Mouse (Mus musculus) embryo, embryonic 9.5 days (tissue): ENCODE measurements at regions not wholly inside any gene's neighbourhood (a gene's known extent, or its start where the extent isn't known, plus 50 kb on each side); places are given as distances from the start of the nearest gene placed in this dataset.

Source experiments
- DNase-seq: peaks from one replicate; pipeline ENCODE4 v3.0.0-alpha.2; 2017; ENCODE audit errors: extremely low spot score

DNA sequence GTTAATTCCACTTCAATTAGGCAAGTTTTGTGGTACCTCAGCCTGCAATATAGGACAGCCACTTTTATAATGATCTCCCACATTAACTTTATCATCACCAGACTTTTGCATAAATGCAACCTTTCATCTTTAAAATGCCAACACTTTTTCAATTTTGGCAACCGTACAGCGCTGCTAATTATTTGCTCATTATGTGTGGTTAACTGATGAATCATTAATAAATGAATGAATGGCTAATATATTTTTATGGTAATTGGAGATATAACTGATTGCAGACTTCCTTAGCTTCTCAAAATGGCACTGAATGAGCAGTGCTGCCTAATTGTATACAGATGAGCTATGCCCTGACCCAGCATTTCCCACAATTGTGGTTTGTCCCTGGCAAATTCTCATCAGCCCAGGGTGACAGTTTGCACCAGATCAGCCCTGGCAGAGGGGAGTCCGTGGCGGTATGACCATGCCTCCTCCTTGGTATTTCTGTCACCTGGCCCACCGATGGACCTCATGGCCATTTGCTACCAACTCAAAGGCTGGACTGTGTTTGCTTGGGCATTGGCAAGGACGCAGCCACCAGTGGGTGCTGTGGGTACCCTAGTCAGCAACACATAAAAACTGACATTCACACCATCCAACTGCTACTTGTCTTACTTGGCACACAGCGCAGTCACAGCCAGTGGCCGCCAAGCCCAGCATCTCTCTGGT, 173.7 kb upstream of the Lmo4 start:
- no peak for DNase-seq

- peak; percentile 58 for DNase-seq
Observed at GRCm38 (mm10) chr3:144377626-144378523, 172.9 kb upstream of the Lmo4 start.

GRCm38 (mm10) chr3:144376463-144377402, 171.7 kb upstream of the Lmo4 start:
- DNase-seq = no peak

GRCm38 (mm10) chr3:144375725-144376412, 170.8 kb upstream of the Lmo4 start:
- DNase-seq = no peak

- DNase-seq = no peak
Observed at GRCm38 (mm10) chr3:144368300-144368699, 163.3 kb upstream of the Lmo4 start.

DNA sequence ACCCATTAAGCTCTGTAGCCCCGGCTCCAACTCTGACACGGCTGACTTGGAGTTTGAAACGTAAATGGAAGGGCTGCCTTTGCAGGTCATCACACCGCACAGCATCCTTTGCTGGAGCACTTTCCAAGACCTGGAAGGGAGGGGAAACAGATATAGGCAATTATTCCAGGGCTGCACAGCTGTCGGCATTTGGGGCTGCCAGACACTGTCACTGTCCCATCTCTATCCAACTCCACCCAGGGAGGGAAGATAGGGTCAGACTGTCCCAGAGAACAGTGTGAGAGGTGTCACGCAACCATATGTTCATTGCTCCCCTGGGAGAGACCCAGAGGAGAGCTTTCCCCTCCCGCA, 162.7 kb upstream of the Lmo4 start:
- no peak for DNase-seq

DNA sequence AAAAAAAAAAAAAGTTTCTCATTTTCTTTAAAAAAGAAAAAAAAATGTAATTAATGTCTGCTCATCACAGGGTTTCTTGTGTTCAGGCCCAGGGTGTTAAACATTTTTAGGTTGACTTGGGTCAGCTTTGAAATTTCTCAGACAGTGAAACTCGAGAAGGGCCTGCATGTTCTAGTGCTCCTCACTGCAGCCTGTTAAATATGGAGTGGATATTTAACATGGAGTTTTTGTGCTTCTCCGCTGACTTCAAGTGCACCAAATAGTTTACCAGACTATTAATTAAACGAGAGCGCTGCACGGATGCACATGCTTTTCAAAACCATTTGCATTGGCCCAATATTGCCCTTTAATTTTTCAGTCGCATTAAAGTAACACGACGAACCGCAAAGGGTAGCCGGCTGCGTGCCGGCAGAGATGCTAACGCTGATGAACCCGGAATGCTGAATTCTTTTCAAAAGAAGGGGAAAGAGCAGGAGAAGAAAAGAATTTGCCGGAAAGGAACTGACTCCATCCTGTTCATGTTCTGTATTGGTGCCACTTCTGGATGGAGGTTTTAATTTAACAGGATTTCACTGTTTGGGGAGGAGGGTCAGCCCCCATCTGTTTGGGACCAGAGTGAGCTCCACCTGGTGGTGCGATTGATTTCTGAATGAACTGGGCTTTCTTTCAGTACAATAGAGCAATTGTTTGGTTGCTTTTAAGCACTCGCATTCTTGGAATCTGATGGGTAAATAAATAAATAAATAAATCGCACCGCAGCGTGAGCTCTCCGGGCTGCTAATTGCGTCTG, 162.2 kb upstream of the Lmo4 start:
- peak; percentile 66 for DNase-seq

GRCm38 (mm10) chr3:144365894-144366293, 160.9 kb upstream of the Lmo4 start:
- peak; percentile 67 for DNase-seq

- DNase-seq = no peak
Observed at GRCm38 (mm10) chr3:144362472-144362871, 157.5 kb upstream of the Lmo4 start.

- DNase-seq = no peak
Observed at GRCm38 (mm10) chr3:144361203-144361978, 156.4 kb upstream of the Lmo4 start.

DNA sequence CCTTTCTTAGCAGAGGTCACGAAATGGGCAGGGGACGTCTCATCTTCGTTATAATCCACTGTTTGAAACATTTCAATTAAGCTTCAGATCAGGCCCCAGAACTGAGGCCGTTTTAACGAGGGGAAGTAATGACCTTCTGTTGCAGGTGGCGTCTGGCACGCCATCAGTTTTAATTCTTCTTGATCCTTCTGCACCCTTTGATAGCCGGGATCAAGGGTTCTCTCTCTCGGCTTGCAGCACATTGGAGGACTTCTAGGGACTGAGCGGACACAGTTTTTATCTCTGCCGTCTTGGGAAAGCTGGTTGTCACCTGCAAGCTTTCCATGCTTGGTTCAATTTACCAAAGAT, 151.9 kb upstream of the Lmo4 start:
- DNase-seq = no peak

DNA sequence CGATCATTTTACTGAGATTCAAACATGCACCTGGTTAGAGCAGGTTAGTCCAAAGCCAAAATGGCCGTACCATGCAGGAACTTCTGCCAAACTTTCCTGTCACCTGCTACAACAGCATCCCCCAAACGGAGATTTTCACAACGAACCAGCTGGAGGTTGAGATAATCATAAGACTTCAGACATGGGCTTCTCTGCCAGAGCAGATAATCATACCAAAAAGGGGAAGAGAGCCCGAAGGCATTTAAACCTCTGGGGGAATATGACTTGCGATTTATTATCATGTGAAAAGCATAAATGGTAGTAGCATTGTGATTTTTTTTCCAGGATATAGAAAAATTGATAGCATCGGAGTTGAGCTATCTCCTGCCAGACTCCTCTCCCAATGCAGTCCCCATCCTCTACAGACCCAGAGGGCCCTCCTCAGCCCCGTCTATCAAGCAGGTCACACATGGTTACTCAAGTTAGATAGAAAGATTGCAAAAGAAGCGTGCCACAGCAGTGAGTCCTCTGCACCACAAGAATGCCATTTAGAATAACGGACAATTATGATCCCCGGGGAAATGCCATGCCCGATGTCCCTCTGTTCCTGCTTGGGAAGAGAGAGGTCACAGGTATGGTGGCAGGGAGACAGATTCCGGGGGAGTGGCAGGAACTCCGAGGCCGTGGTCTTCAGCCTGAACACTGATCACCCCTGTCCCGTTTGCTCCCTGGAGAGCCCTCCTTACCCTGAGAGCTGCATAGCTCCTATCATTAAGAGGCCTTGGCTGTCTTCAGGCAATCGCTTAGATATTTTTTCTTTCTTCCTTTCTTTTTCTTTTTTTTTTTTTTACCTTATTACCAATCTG, 151.3 kb upstream of the Lmo4 start:
- no peak for DNase-seq

DNA sequence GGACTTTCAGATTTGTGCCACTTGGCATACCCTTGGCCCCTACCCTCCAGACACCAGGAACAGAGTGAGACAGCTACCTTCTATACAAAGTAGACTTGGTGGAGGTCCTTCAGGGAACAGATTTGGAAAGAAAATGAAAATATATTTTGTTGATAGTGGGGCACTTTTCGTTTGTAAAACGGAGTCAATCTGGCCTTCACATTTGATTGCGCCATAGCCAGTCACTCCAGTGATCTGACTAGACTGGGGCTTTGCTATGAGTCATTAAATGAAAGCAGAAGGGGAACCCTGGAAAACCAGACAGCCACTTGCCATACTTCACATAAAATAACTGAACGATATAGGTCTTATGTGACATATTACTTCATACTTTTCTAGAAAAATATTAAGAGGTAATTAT, 147.5 kb upstream of the Lmo4 start:
- DNase-seq = no peak

DNA sequence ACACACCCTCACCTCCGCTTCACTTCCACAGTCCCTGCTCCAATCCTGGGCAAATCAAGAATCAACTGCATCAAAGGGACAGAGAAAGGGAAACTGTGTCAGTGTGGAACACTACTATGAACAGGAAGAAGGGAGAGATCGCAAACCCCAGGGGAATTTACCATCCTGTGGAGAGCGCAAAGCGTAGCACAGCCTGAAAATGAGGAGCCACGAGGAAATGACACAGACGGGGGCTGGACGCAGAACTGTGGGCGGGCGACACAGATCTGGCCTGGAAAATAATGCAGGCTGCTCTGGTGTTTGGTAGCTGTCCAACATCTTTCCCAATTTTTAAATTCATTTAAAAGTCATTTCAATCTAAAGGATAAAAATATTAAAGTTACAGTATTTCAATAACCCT, 143.4 kb upstream of the Lmo4 start:
- DNase-seq = no peak

GRCm38 (mm10) chr3:144335237-144335636, 130.2 kb upstream of the Lmo4 start:
- DNase-seq = no peak

DNA sequence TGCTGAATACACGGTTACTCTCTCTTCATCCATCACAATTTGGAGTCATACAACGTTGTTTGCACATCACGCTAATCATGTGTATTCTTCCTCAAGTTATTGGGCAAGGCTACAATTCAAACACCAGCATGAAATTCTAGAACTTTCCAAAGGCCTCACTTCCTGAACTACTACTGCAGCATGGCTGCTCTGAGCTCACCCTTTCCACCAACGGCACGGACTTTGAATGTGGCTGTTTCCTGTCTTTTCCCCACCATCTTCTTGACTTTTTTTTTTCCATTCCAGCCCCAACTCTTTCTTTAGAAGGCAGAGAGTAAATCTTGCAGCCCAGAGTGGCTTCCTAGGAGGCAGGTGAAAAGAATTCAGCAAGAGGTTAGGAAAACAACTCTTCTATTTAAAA, 129.2 kb upstream of the Lmo4 start:
- DNase-seq = no peak

- DNase-seq = no peak
Observed at GRCm38 (mm10) chr3:144332353-144332752, 127.3 kb upstream of the Lmo4 start.

GRCm38 (mm10) chr3:144329117-144329516, 124.1 kb upstream of the Lmo4 start:
- no peak for DNase-seq

GRCm38 (mm10) chr3:144327235-144327760, 122.3 kb upstream of the Lmo4 start:
- no peak for DNase-seq
